Mouse (Mus musculus) stomach, embryonic 15.5 days (tissue): ENCODE results near the gene Smim22. TPM values are rescaled to one million over a fixed set of nuclear protein-coding genes. Genes with fewer than 3 reads are reported as not detected.

Source experiments
- ATAC-seq: fragments of 200-750 bp; cut with Nextera tagmentation; 2 replicates; pipeline ENCODE4 v1.8.0; 2017; ENCODE audit warnings: low read depth, moderate number of reproducible peaks, moderate TSS enrichment; ENCODE audit not compliant: insufficient read depth, low FRiP score
- H3K27ac ChIP-seq: fragments of 300-500 bp; sonication (generic); 2 replicates; pipeline ENCODE4 v1.5.1; 2015; ENCODE audit warnings: mild to moderate bottlenecking, inconsistent platforms
- H3K27me3 ChIP-seq: fragments of 300-500 bp; sonication (generic); replicated peaks from 2 replicates; pipeline ENCODE4 v1.6.1; 2015; ENCODE audit warnings: inconsistent platforms
- H3K36me3 ChIP-seq: fragments of 300-500 bp; sonication (generic); 2 replicates; pipeline ENCODE4 v1.6.1; 2015; ENCODE audit warnings: inconsistent platforms
- H3K4me1 ChIP-seq: fragments of 300-500 bp; sonication (generic); 2 replicates; pipeline ENCODE4 v1.6.1; 2015; ENCODE audit warnings: inconsistent platforms
- H3K4me2 ChIP-seq: fragments of 300-500 bp; sonication (generic); 2 replicates; pipeline ENCODE4 v1.6.1; 2015; ENCODE audit warnings: mild to moderate bottlenecking, inconsistent platforms
- H3K4me3 ChIP-seq: fragments of 300-500 bp; sonication (generic); replicated peaks from 2 replicates; pipeline ENCODE4 v1.5.1; 2015; ENCODE audit warnings: inconsistent platforms
- H3K9ac ChIP-seq: fragments of 300-500 bp; sonication (generic); 2 replicates; pipeline ENCODE4 v1.6.1; 2015; ENCODE audit warnings: inconsistent platforms
- H3K9me3 ChIP-seq: fragments of 300-500 bp; sonication (generic); 2 replicates; pipeline ENCODE4 v1.6.1; 2016; ENCODE audit warnings: inconsistent platforms
- WGBS: fragments of 180-500 bp; shearing (Covaris S2); methylation state at CpG from one replicate; pipeline ENCODE4 v1.1.7; 2015; 5-methylcytosine and 5-hydroxymethylcytosine counted together
- polyA plus RNA-seq: library from polyadenylated mRNA; unstranded; fragments of >200 nt; fragmentation: Nextera tagmentation; extraction: Ambion mirVana; gene quantifications from 2 replicates; pipeline ENCODE4 v1.2.1, GENCODE M21; 2015

The Smim22 gene
- polyA plus RNA-seq, 1 experiment from 2014 or later, result 59.7 TPM

- Histone ChIP-seq H3K4me2 (peak overlapping the region; percentile 87), H3K9me3 (no peaks in the 10 kb centered on the region), H3K27ac (peak overlapping the region; percentile 98), H3K27me3 (no peaks in the 10 kb centered on the region), H3K9ac (peak overlapping the region; percentile 95), H3K36me3 (peaks cover 18% of the 10 kb centered on the region), H3K4me1 (peaks cover 16% of the 10 kb centered on the region; the same call in 1 of the 2 replicates), H3K4me3 (peak overlapping the region; percentile 97)
- WGBS, result under 1% methylated on average over 78 of the region's 78 CpGs
- ATAC-seq, result peak; percentile 47
Observed at GRCm38 (mm10) chr16:5050251-5051110, 43.4 kb downstream of the Smim22 start.

Other genes with a start within 250 kb of the Smim22 start
- gene Cdip1, start 217.0 kb upstream of the Smim22 start, polyA plus RNA-seq, result 73.1 and 82.1 TPM in 2 replicates
- gene 4930562C15Rik, start 171.9 kb upstream of the Smim22 start, polyA plus RNA-seq, result 0.44 and 0.64 TPM in 2 replicates
- gene Ubald1, start 127.0 kb upstream of the Smim22 start, polyA plus RNA-seq, result 34.9 and 37.7 TPM in 2 replicates
- 75.7 and 78.5 TPM in 2 replicates for gene Mgrn1, start 121.0 kb upstream of the Smim22 start, polyA plus RNA-seq
- 140 and 143 TPM in 2 replicates for gene Nudt16l1, start 68.5 kb upstream of the Smim22 start, polyA plus RNA-seq
- 48.7 and 53.0 TPM in 2 replicates for gene Anks3, start 43.1 kb upstream of the Smim22 start, polyA plus RNA-seq
- not detected in 2 replicates for gene Sept12, start 9.4 kb upstream of the Smim22 start, polyA plus RNA-seq
- 54.9 and 57.0 TPM in 2 replicates for gene Rogdi, start 6.3 kb downstream of the Smim22 start, polyA plus RNA-seq
- gene Glyr1, start 42.6 kb downstream of the Smim22 start, polyA plus RNA-seq, result 118 and 138 TPM in 2 replicates
- 16.8 and 17.9 TPM in 2 replicates for gene Ubn1, start 42.8 kb downstream of the Smim22 start, polyA plus RNA-seq
- gene Ppl, start 125.1 kb downstream of the Smim22 start, polyA plus RNA-seq, result 15.5 and 28.2 TPM in 2 replicates
- 0.05 and 0.14 TPM in 2 replicates for gene Sec14l5, start 139.8 kb downstream of the Smim22 start, polyA plus RNA-seq
- gene Nagpa, start 196.7 kb downstream of the Smim22 start, polyA plus RNA-seq, result 21.1 and 22.1 TPM in 2 replicates
- 3.9 and 5.3 TPM in 2 replicates for gene AU021092, start 215.0 kb downstream of the Smim22 start, polyA plus RNA-seq
- gene Alg1, start 226.3 kb downstream of the Smim22 start, polyA plus RNA-seq, result 32.3 and 34.5 TPM in 2 replicates
- gene Eef2kmt, start 248.7 kb downstream of the Smim22 start, polyA plus RNA-seq, result 31.5 and 33.7 TPM in 2 replicates